Mouse (Mus musculus) effector memory CD4-positive, alpha-beta T cell, adult 7 months (primary cell): Measurements from ENCODE around the gene Olfr325. TPM values are rescaled to one million over a fixed set of nuclear protein-coding genes. Genes with fewer than 3 reads are reported as not detected.

Experiments
- polyA plus RNA-seq: library from polyadenylated mRNA; unstranded; fragments of 100-300 nt; shearing (Covaris generic); gene quantifications from one replicate; pipeline ENCODE4 v1.2.1, GENCODE M21; 2017

The Olfr325 gene
- polyA plus RNA-seq, result not detected

GRCm38 (mm10) chr11:58577430-58577829 is at the start of gene Olfr325:
Gene Olfr325, plus strand, starts transcription at chr11:58577730.

GRCm38 (mm10) chr11:58534736-58535135 is 42.8 kb upstream of the Olfr325 start, which contains the start of gene Olfr330:
Gene Olfr330, minus strand, starts transcription at chr11:58534836.

GRCm38 (mm10) chr11:58546322-58546721 is 31.2 kb upstream of the Olfr325 start, which contains the start of gene Olfr329-ps:
Gene Olfr329-ps, minus strand, starts transcription at chr11:58546422.

GRCm38 (mm10) chr11:58555536-58555935 is 22.0 kb upstream of the Olfr325 start, which contains the start of gene Olfr328:
Gene Olfr328, minus strand, starts transcription at chr11:58555636.

GRCm38 (mm10) chr11:58570405-58570804 is 7.1 kb upstream of the Olfr325 start, which contains the start of gene Olfr224:
Gene Olfr224, minus strand, starts transcription at chr11:58570553.

GRCm38 (mm10) chr11:58594814-58595213 is 17.3 kb downstream of the Olfr325 start, which contains the start of gene Olfr324:
Gene Olfr324, plus strand, starts transcription at chr11:58595114.

GRCm38 (mm10) chr11:58615975-58616374 is 38.4 kb downstream of the Olfr325 start, which contains the start of gene 2210407C18Rik:
Gene 2210407C18Rik, minus strand, starts transcription at chr11:58616075.

GRCm38 (mm10) chr11:58630401-58630800 is 52.9 kb downstream of the Olfr325 start, which contains the start of gene Olfr323:
Gene Olfr323, minus strand, starts transcription at chr11:58630501.

Other genes with a start within 250 kb of the Olfr325 start
- gene Zfp672, start 247.4 kb upstream of the Olfr325 start, polyA plus RNA-seq, result 39.7 TPM
- 12.9 TPM for gene Sh3bp5l, start 247.0 kb upstream of the Olfr325 start, polyA plus RNA-seq
- gene Lypd8, start 198.7 kb upstream of the Olfr325 start, polyA plus RNA-seq, result 0.59 TPM
- gene 1810065E05Rik, start 156.6 kb upstream of the Olfr325 start, polyA plus RNA-seq, result not detected
- gene Gm12253, start 145.2 kb upstream of the Olfr325 start, polyA plus RNA-seq, result 0.84 TPM
- not detected for gene Lypd9, start 124.8 kb upstream of the Olfr325 start, polyA plus RNA-seq
- gene Olfr30, start 115.5 kb upstream of the Olfr325 start, polyA plus RNA-seq, result not detected
- gene Olfr332, start 85.2 kb upstream of the Olfr325 start, polyA plus RNA-seq, result not detected
- not detected for gene Olfr331, start 75.2 kb upstream of the Olfr325 start, polyA plus RNA-seq
- 0.99 TPM for gene Olfr330, start 42.9 kb upstream of the Olfr325 start, polyA plus RNA-seq
- not detected for gene Olfr329-ps, start 31.3 kb upstream of the Olfr325 start, polyA plus RNA-seq
- 0.18 TPM for gene Olfr328, start 22.1 kb upstream of the Olfr325 start, polyA plus RNA-seq
- 0.37 TPM for gene Olfr224, start 7.2 kb upstream of the Olfr325 start, polyA plus RNA-seq
- not detected for gene Olfr324, start 17.4 kb downstream of the Olfr325 start, polyA plus RNA-seq
- gene 2210407C18Rik, start 38.3 kb downstream of the Olfr325 start, polyA plus RNA-seq, result not detected
- not detected for gene Olfr323, start 52.8 kb downstream of the Olfr325 start, polyA plus RNA-seq
- not detected for gene Trim58, start 62.7 kb downstream of the Olfr325 start, polyA plus RNA-seq
- gene Olfr322, start 81.1 kb downstream of the Olfr325 start, polyA plus RNA-seq, result not detected
- not detected for gene Olfr320, start 103.4 kb downstream of the Olfr325 start, polyA plus RNA-seq
- not detected for gene Olfr319, start 121.4 kb downstream of the Olfr325 start, polyA plus RNA-seq
- 0.18 TPM for gene Olfr318, start 146.3 kb downstream of the Olfr325 start, polyA plus RNA-seq
- gene Olfr317, start 161.5 kb downstream of the Olfr325 start, polyA plus RNA-seq, result not detected
- gene Olfr316, start 175.0 kb downstream of the Olfr325 start, polyA plus RNA-seq, result 0.16 TPM
- not detected for gene Olfr315, start 195.5 kb downstream of the Olfr325 start, polyA plus RNA-seq
- 0.28 TPM for gene Olfr314, start 205.2 kb downstream of the Olfr325 start, polyA plus RNA-seq
- not detected for gene Fam183b, start 224.2 kb downstream of the Olfr325 start, polyA plus RNA-seq
- not detected for gene Olfr313, start 237.3 kb downstream of the Olfr325 start, polyA plus RNA-seq